Mouse (Mus musculus): ENCODE measurements at regions not wholly inside any gene's neighbourhood (a gene's known extent, or its start where the extent isn't known, plus 50 kb on each side); places are given as distances from the start of the nearest gene placed in this dataset.

DNA sequence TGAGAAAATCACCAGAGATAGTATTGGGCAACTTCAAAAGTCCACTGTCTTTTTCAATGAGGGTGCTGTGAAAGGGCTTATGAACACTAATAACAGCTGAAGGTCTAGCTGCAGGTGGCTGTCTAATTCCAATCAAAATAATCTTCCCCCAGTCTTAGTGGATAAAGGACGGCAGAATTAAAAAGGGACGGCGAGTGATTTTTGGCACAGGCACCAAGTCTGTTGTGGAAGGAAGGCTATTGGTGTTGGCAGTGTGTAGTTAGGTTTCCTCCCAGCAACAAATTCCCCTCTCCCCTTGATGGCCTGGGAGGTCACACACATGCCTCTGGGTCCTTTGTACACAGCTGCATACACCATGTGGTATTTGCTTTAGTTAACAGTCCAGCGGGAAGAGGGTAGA is 296.3 kb downstream of the Slc4a3 start:
- H3K4me2 ChIP-seq (replicated peaks) = no peak overlapping the region
- ATAC-seq (ENCODE audit: low FRiP score) = no peak
- H3K4me3 ChIP-seq (replicated peaks; ENCODE audit: low read length) = no peak overlapping the region
- H3K27me3 ChIP-seq (ENCODE audit: control insufficient read depth, insufficient read depth, low read length) = no peaks in the 10 kb centered on the region
- no peak overlapping the region for H3K27ac ChIP-seq
- H3K9me3 ChIP-seq (ENCODE audit: control insufficient read depth, low read length) = no peaks in the 10 kb centered on the region
- 77% methylated on average over 4 of the region's 4 CpGs for WGBS
- no peaks in the 10 kb centered on the region for H3K4me1 ChIP-seq (replicated peaks; ENCODE audit: control insufficient read depth, insufficient read depth, low read length)
- DNase-seq (ENCODE audit: low spot score) = no peak
- H3K36me3 ChIP-seq (replicated peaks; ENCODE audit: control insufficient read depth, insufficient read depth) = no peaks in the 10 kb centered on the region
- no peak overlapping the region for H3K9ac ChIP-seq

- Histone ChIP-seq H3K4me2 (replicated peaks) (no peak overlapping the region), H3K9ac (no peak overlapping the region), H3K4me1 (replicated peaks; ENCODE audit: control insufficient read depth, insufficient read depth, low read length) (no peaks in the 10 kb centered on the region), H3K9me3 (ENCODE audit: control insufficient read depth, low read length) (no peaks in the 10 kb centered on the region), H3K27me3 (ENCODE audit: control insufficient read depth, insufficient read depth, low read length) (no peaks in the 10 kb centered on the region), H3K27ac (no peak overlapping the region), H3K4me3 (replicated peaks; ENCODE audit: low read length) (no peak overlapping the region), H3K36me3 (replicated peaks; ENCODE audit: control insufficient read depth, insufficient read depth) (no peaks in the 10 kb centered on the region)
- ATAC-seq (ENCODE audit: low FRiP score) (no peak), DNase-seq (ENCODE audit: low spot score) (no peak)
- WGBS = 89% methylated on average over 6 of the region's 6 CpGs
Measured at GRCm38 (mm10) chr1:75843326-75843725, 297.3 kb downstream of the Slc4a3 start.

GRCm38 (mm10) chr1:75844123-75844522 is 298.1 kb downstream of the Slc4a3 start:
- H3K36me3 ChIP-seq (replicated peaks; ENCODE audit: control insufficient read depth, insufficient read depth) = no peaks in the 10 kb centered on the region
- no peaks in the 10 kb centered on the region for H3K9me3 ChIP-seq (ENCODE audit: control insufficient read depth, low read length)
- no peak overlapping the region for H3K4me3 ChIP-seq (replicated peaks; ENCODE audit: low read length)
- H3K4me2 ChIP-seq (replicated peaks) = no peak overlapping the region
- 75% methylated on average over 10 of the region's 10 CpGs for WGBS
- no peaks in the 10 kb centered on the region for H3K27me3 ChIP-seq (ENCODE audit: control insufficient read depth, insufficient read depth, low read length)
- H3K9ac ChIP-seq = no peak overlapping the region
- no peaks in the 10 kb centered on the region for H3K4me1 ChIP-seq (replicated peaks; ENCODE audit: control insufficient read depth, insufficient read depth, low read length)
- DNase-seq (ENCODE audit: low spot score) (no peak), ATAC-seq (ENCODE audit: low FRiP score) (no peak)
- H3K27ac ChIP-seq = no peak overlapping the region

- Histone ChIP-seq H3K4me1 (replicated peaks; ENCODE audit: control insufficient read depth, insufficient read depth, low read length) (no peaks in the 10 kb centered on the region), H3K36me3 (replicated peaks; ENCODE audit: control insufficient read depth, insufficient read depth) (no peaks in the 10 kb centered on the region), H3K4me3 (replicated peaks; ENCODE audit: low read length) (no peak overlapping the region), H3K27me3 (ENCODE audit: control insufficient read depth, insufficient read depth, low read length) (no peaks in the 10 kb centered on the region), H3K9me3 (ENCODE audit: control insufficient read depth, low read length) (no peaks in the 10 kb centered on the region), H3K4me2 (replicated peaks) (no peak overlapping the region), H3K27ac (no peak overlapping the region), H3K9ac (no peak overlapping the region)
- WGBS = 53% methylated on average over 4 of the region's 4 CpGs
- ATAC-seq (ENCODE audit: low FRiP score) (no peak), DNase-seq (ENCODE audit: low spot score) (no peak)
Measured at GRCm38 (mm10) chr1:75844529-75844928, 298.5 kb downstream of the Slc4a3 start.

DNA sequence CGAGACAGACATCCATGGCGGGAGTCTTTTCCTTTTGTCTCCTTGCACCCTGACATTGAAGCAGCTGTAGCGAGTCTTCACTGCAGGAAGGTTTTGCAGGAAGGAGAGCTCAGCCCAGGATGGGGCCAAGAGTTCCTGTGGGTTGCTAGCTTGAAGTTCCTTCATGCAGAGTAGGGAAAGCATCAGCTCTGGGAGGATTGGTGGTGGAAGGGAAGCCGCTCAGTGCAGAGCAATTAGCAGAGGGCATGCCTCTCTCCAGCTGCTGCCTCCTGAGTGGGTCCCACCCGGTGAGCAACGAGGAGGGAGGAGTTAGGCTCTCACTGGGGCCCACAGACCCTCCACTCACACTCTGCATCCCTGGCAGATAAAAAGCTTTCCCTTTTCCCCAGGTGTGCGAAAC is 298.9 kb downstream of the Slc4a3 start:
- no peak for DNase-seq (ENCODE audit: low spot score)
- WGBS = 28% methylated on average over 7 of the region's 7 CpGs
- H3K27ac ChIP-seq = no peak overlapping the region

DNA sequence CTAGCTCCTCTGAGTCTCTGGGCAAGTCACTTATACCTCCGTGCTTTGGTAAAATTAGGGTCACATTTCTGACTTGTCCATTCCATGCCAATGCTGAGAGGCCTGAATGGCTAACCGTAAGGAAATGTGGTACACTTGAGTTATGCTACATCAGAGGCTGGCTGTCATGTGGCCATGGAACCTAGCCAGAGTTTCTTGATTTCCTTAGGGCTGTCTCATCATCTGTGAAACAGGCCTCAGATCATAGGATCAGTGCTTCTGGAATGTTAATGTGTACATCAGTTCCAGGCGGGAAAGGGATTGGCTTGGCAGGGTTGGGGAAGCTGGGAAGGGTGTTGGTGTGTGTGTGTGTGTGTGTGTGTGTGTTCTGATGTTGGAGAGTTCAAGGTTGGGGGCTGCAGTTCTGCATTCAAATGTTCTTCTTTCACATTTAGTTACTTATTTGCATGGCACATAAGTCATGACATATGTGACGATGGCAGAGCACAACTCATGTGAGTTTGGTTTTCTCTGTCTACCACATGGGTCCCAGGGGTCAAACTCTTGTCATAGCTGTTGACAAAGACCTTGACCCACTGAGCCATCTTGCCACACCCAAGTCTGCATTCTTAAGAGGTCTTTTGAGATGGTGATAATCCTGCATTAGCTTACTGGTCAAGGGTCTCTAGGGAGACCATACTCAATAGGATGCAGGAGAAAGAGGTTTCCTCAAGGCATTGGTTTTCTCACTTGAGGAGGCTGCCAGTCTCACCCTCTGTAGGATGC is 299.9 kb downstream of the Slc4a3 start:
- no peaks in the 10 kb centered on the region for H3K9me3 ChIP-seq (ENCODE audit: control insufficient read depth, low read length)
- H3K4me3 ChIP-seq (replicated peaks; ENCODE audit: low read length) = no peak overlapping the region
- no peaks in the 10 kb centered on the region for H3K4me1 ChIP-seq (replicated peaks; ENCODE audit: control insufficient read depth, insufficient read depth, low read length)
- DNase-seq (ENCODE audit: low spot score) = no peak
- H3K27ac ChIP-seq = no peak overlapping the region
- H3K9ac ChIP-seq = no peak overlapping the region
- no peak overlapping the region for H3K4me2 ChIP-seq (replicated peaks)
- H3K36me3 ChIP-seq (replicated peaks; ENCODE audit: control insufficient read depth, insufficient read depth) = no peaks in the 10 kb centered on the region
- no peaks in the 10 kb centered on the region for H3K27me3 ChIP-seq (ENCODE audit: control insufficient read depth, insufficient read depth, low read length)
- ATAC-seq (ENCODE audit: low FRiP score) = no peak
- 92% methylated on average over 4 of the region's 4 CpGs for WGBS

More for the DNA sequence above, 298.9 kb downstream of the Slc4a3 start:
- Histone ChIP-seq H3K4me3 (replicated peaks; ENCODE audit: low read length) (no peak overlapping the region), H3K4me2 (replicated peaks) (no peak overlapping the region), H3K9me3 (ENCODE audit: control insufficient read depth, low read length) (no peaks in the 10 kb centered on the region), H3K4me1 (replicated peaks; ENCODE audit: control insufficient read depth, insufficient read depth, low read length) (no peaks in the 10 kb centered on the region), H3K9ac (no peak overlapping the region), H3K36me3 (replicated peaks; ENCODE audit: control insufficient read depth, insufficient read depth) (no peaks in the 10 kb centered on the region), H3K27me3 (ENCODE audit: control insufficient read depth, insufficient read depth, low read length) (no peaks in the 10 kb centered on the region)
- no peak for ATAC-seq (ENCODE audit: low FRiP score)

DNA sequence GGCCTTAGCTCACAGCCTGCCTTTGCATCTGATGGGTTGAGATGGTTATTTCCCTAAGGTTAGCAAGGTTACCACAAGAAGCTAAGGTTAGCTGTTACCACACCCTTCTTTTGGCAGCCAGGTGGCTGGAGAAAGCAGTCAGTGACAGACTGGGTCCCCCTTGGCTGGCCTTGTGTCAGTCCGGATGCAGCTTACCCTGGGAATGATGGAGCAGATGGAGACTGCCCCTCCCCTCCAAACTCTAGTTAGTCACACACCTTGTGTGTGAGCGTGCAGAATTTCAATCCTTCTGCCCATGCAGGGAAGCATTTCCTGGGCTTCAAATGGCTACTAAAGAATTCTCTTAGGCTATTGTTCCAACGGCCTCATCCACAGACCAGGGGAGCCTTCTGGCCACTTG is 301.6 kb downstream of the Slc4a3 start:
- H3K27me3 ChIP-seq (ENCODE audit: control insufficient read depth, insufficient read depth, low read length) = no peaks in the 10 kb centered on the region
- no peak overlapping the region for H3K4me3 ChIP-seq (replicated peaks; ENCODE audit: low read length)
- WGBS = 39% methylated on average over 3 of the region's 3 CpGs
- no peaks in the 10 kb centered on the region for H3K36me3 ChIP-seq (replicated peaks; ENCODE audit: control insufficient read depth, insufficient read depth)
- H3K4me2 ChIP-seq (replicated peaks) = no peak overlapping the region
- H3K4me1 ChIP-seq (replicated peaks; ENCODE audit: control insufficient read depth, insufficient read depth, low read length) = no peaks in the 10 kb centered on the region
- H3K9me3 ChIP-seq (ENCODE audit: control insufficient read depth, low read length) = no peaks in the 10 kb centered on the region
- no peak overlapping the region for H3K9ac ChIP-seq
- DNase-seq (ENCODE audit: low spot score) (no peak), ATAC-seq (ENCODE audit: low FRiP score) (no peak)
- H3K27ac ChIP-seq = no peak overlapping the region

GRCm38 (mm10) chr1:75848436-75848835 is 302.4 kb downstream of the Slc4a3 start:
- Histone ChIP-seq H3K4me1 (replicated peaks; ENCODE audit: control insufficient read depth, insufficient read depth, low read length) (no peaks in the 10 kb centered on the region), H3K27ac (no peak overlapping the region), H3K9me3 (ENCODE audit: control insufficient read depth, low read length) (no peaks in the 10 kb centered on the region), H3K4me3 (replicated peaks; ENCODE audit: low read length) (no peak overlapping the region), H3K27me3 (ENCODE audit: control insufficient read depth, insufficient read depth, low read length) (no peaks in the 10 kb centered on the region), H3K36me3 (replicated peaks; ENCODE audit: control insufficient read depth, insufficient read depth) (no peaks in the 10 kb centered on the region), H3K9ac (no peak overlapping the region), H3K4me2 (replicated peaks) (no peak overlapping the region)
- ATAC-seq (ENCODE audit: low FRiP score) = no peak
- DNase-seq (ENCODE audit: low spot score) = no peak
- WGBS = 78% methylated on average over 4 of the region's 4 CpGs

- Histone ChIP-seq H3K9me3 (ENCODE audit: control insufficient read depth, low read length) (no peaks in the 10 kb centered on the region), H3K9ac (no peak overlapping the region), H3K27ac (no peak overlapping the region), H3K4me2 (replicated peaks) (no peak overlapping the region), H3K36me3 (replicated peaks; ENCODE audit: control insufficient read depth, insufficient read depth) (no peaks in the 10 kb centered on the region), H3K4me3 (replicated peaks; ENCODE audit: low read length) (no peak overlapping the region), H3K27me3 (ENCODE audit: control insufficient read depth, insufficient read depth, low read length) (no peaks in the 10 kb centered on the region), H3K4me1 (replicated peaks; ENCODE audit: control insufficient read depth, insufficient read depth, low read length) (no peaks in the 10 kb centered on the region)
- no peak for ATAC-seq (ENCODE audit: low FRiP score)
- DNase-seq (ENCODE audit: low spot score) = no peak
- WGBS = 97% methylated on average over 4 of the region's 4 CpGs
Measured at GRCm38 (mm10) chr1:75850131-75850530, 304.1 kb downstream of the Slc4a3 start.
